ENCODE assay signal across 12 mouse cellular contexts in genomic region chr7:6143991-6144531, GRCm38 (mm10). TPM values are rescaled to one million over a fixed set of nuclear protein-coding genes. Genes with fewer than 3 reads are reported as not detected.
DNase-seq lines count a peak whose midpoint lies in the region; ATAC-seq and TF ChIP-seq lines count a peak whose summit lies in the region.
"Had no signal": no experiment of that assay in that cellular context is flagged by ENCODE, and none has a peak within 500 bp of the region (broad histone marks: within the 10 kb centered on the region; RNA-seq: fewer than 3 reads in every experiment).

No protein-coding gene starts in this region.

- peaks cover 28% of the 10 kb centered on the region for H3K36me3 ChIP-seq in heart, embryonic 14.5 days (ENCODE audit: control insufficient read depth, insufficient read depth, low read length)
- peaks cover 6% of the 10 kb centered on the region; the same call in 1 of the 2 replicates for H3K36me3 ChIP-seq in neural tube, embryonic 15.5 days
- peaks cover 26% of the 10 kb centered on the region for H3K36me3 ChIP-seq in liver, embryonic 12.5 days
- 0 out of 2 replicates have a peak, but pooled peaks cover 3% of the 10 kb centered on the region for H3K36me3 ChIP-seq in stomach, postnatal 0 days (ENCODE audit: control insufficient read depth, insufficient read depth, low read length)

- peak; percentile 68; the same call in 1 of the 2 replicates for ATAC-seq in heart, embryonic 14.5 days (ENCODE audit: insufficient number of reproducible peaks, insufficient read depth, low FRiP score, low read depth)
- ATAC-seq in neural tube, embryonic 15.5 days (ENCODE audit: low FRiP score): 0 out of 2 replicates have a peak, but pooled peaks have one; percentile 11
- ATAC-seq in liver, embryonic 12.5 days: peak; percentile 45
- no peak for ATAC-seq in stomach, postnatal 0 days (ENCODE audit: low FRiP score, low TSS enrichment)

- TF ChIP-seq EP300 in stomach, postnatal 0 days (optimal IDR thresholded peaks at IDR 0.05): no peak

- no peak overlapping the region for H3K4me3 ChIP-seq in heart, embryonic 14.5 days (ENCODE audit: control insufficient read depth in 1 of 2, insufficient read depth in 1 of 2, low read depth in 1 of 2, low read length in 2 of 2)
- H3K4me3 ChIP-seq in neural tube, embryonic 15.5 days (replicated peaks): no peak overlapping the region
- H3K4me3 ChIP-seq in liver, embryonic 12.5 days: no peak overlapping the region
- no peak overlapping the region for H3K4me3 ChIP-seq in stomach, postnatal 0 days (ENCODE audit: low read depth, low read length)
- H3K4me3 ChIP-seq: embryonic facial prominence, embryonic 12.5 days; limb, embryonic 15.5 days had no signal

- no peak for DNase-seq in heart, adult 11 months
- no peak for DNase-seq in neural tube, embryonic 10.5 days (ENCODE audit: extremely low spot score, low spot score)
- no peak for DNase-seq in stomach, postnatal 0 days (ENCODE audit: low spot score)
- DNase-seq in thymus, postnatal 14 days: no peak
- DNase-seq in urinary bladder, postnatal 10 days (ENCODE audit: low spot score): no peak

- H3K27ac ChIP-seq in heart, embryonic 14.5 days (replicated peaks in 1 of 2; ENCODE audit: control insufficient read depth in 1 of 2, insufficient read depth in 1 of 2, low read depth in 2 of 2, low read length in 2 of 2): peak overlapping the region; percentile 9 to 79
- H3K27ac ChIP-seq in neural tube, embryonic 15.5 days (replicated peaks): 0 out of 2 replicates have a peak overlapping the region, but pooled peaks have one; percentile 20
- 0 out of 2 replicates have a peak overlapping the region, but pooled peaks have one; percentile 13 for H3K27ac ChIP-seq in liver, embryonic 12.5 days
- peak overlapping the region; percentile 30; the same call in 1 of the 2 replicates for H3K27ac ChIP-seq in stomach, postnatal 0 days (replicated peaks)
- H3K27ac ChIP-seq: embryonic facial prominence, embryonic 12.5 days; limb, embryonic 15.5 days had no signal

- H3K4me1 ChIP-seq in heart, embryonic 14.5 days (ENCODE audit: control insufficient read depth in 2 of 2, insufficient read depth in 2 of 2, low read length in 2 of 2): peaks cover 45 to 68% of the 10 kb centered on the region in 2 experiments
- peaks cover 36% of the 10 kb centered on the region for H3K4me1 ChIP-seq in neural tube, embryonic 15.5 days
- H3K4me1 ChIP-seq in liver, embryonic 12.5 days: peaks cover 53% of the 10 kb centered on the region
- peaks cover 16% of the 10 kb centered on the region; the same call in 1 of the 2 replicates for H3K4me1 ChIP-seq in stomach, postnatal 0 days (replicated peaks; ENCODE audit: control insufficient read depth, insufficient read depth)
- H3K4me1 ChIP-seq: embryonic facial prominence, embryonic 12.5 days had no signal

- H3K9ac ChIP-seq in heart, embryonic 14.5 days (ENCODE audit: low read length): peak overlapping the region; percentile 41; the same call in 1 of the 2 replicates
- no peak overlapping the region for H3K9ac ChIP-seq in neural tube, embryonic 15.5 days (replicated peaks)
- H3K9ac ChIP-seq in liver, embryonic 12.5 days: no peak overlapping the region
- H3K9ac ChIP-seq in stomach, postnatal 0 days (ENCODE audit: low read length): no peak overlapping the region
- H3K9ac ChIP-seq: embryonic facial prominence, embryonic 12.5 days; limb, embryonic 15.5 days had no signal

- 23% methylated on average over 2 of the region's 2 CpGs for WGBS in heart, embryonic 14.5 days
- WGBS in neural tube, embryonic 15.5 days: 73% methylated on average over 2 of the region's 2 CpGs
- 40% methylated on average over 2 of the region's 2 CpGs for WGBS in liver, embryonic 12.5 days (ENCODE audit: insufficient replicate concordance)
- 34% methylated on average over 2 of the region's 2 CpGs for WGBS in stomach, postnatal 0 days

- TF ChIP-seq CTCF in stomach, postnatal 0 days (IDR thresholded peaks at IDR 0.05; ENCODE audit: low read depth): no peak

- H3K4me2 ChIP-seq in heart, embryonic 14.5 days (ENCODE audit: low read length): peak overlapping the region; percentile 9
- no peak overlapping the region for H3K4me2 ChIP-seq in neural tube, embryonic 15.5 days
- H3K4me2 ChIP-seq in liver, embryonic 12.5 days: no peak overlapping the region
- no peak overlapping the region for H3K4me2 ChIP-seq in stomach, postnatal 0 days (replicated peaks; ENCODE audit: low read depth)
- H3K4me2 ChIP-seq: embryonic facial prominence, embryonic 12.5 days; limb, embryonic 15.5 days had no signal

- no peaks in the 10 kb centered on the region for H3K9me3 ChIP-seq in heart, embryonic 14.5 days (ENCODE audit: control insufficient read depth, low read length)
- H3K9me3 ChIP-seq in neural tube, embryonic 15.5 days (replicated peaks): no peaks in the 10 kb centered on the region
- H3K9me3 ChIP-seq in liver, embryonic 12.5 days (replicated peaks): no peaks in the 10 kb centered on the region
- H3K9me3 ChIP-seq in stomach, postnatal 0 days (ENCODE audit: control insufficient read depth, low read length): no peaks in the 10 kb centered on the region
- H3K9me3 ChIP-seq: embryonic facial prominence, embryonic 12.5 days; limb, embryonic 15.5 days had no signal

- no peaks in the 10 kb centered on the region for H3K27me3 ChIP-seq in heart, embryonic 14.5 days (ENCODE audit: control insufficient read depth, insufficient read depth, low read length)
- H3K27me3 ChIP-seq in neural tube, embryonic 15.5 days (replicated peaks): no peaks in the 10 kb centered on the region
- no peaks in the 10 kb centered on the region for H3K27me3 ChIP-seq in liver, embryonic 12.5 days (replicated peaks)
- H3K27me3 ChIP-seq in stomach, postnatal 0 days (ENCODE audit: control insufficient read depth, insufficient read depth, low read length): no peaks in the 10 kb centered on the region
- H3K27me3 ChIP-seq: embryonic facial prominence, embryonic 12.5 days; limb, embryonic 15.5 days had no signal

RNA-seq across cellular contexts. Expression of gene Zfp787, which starts 11.7 kb away (rescaled TPM):
- polyA plus RNA-seq in heart, embryonic 14.5 days (2014; fragmentation: Nextera tagmentation; extraction: Ambion mirVana): 11.8 and 12.2 TPM in 2 replicates
- polyA plus RNA-seq in neural tube, embryonic 15.5 days (2015; fragmentation: Nextera tagmentation; extraction: Ambion mirVana): 26.0 and 28.6 TPM in 2 replicates
- polyA plus RNA-seq in liver, embryonic 12.5 days (2016; fragmentation: Nextera tagmentation; extraction: Ambion mirVana): 17.3 and 18.0 TPM in 2 replicates
- 36.9 and 41.2 TPM in 2 replicates for polyA plus RNA-seq in stomach, postnatal 0 days (2015; fragmentation: Nextera tagmentation; extraction: Ambion mirVana)

RNA-seq across cellular contexts. Expression of gene Zfp444, which starts 28.0 kb away (rescaled TPM):
- 29.3 and 31.4 TPM in 2 replicates for polyA plus RNA-seq in heart, embryonic 14.5 days (2014; fragmentation: Nextera tagmentation; extraction: Ambion mirVana)
- 80.3 and 86.4 TPM in 2 replicates for polyA plus RNA-seq in neural tube, embryonic 15.5 days (2015; fragmentation: Nextera tagmentation; extraction: Ambion mirVana)
- polyA plus RNA-seq in liver, embryonic 12.5 days (2016; fragmentation: Nextera tagmentation; extraction: Ambion mirVana): 25.5 and 26.3 TPM in 2 replicates
- polyA plus RNA-seq in stomach, postnatal 0 days (2015; fragmentation: Nextera tagmentation; extraction: Ambion mirVana): 23.7 and 25.3 TPM in 2 replicates

RNA-seq across cellular contexts. Expression of gene Galp, which starts 52.8 kb away (rescaled TPM):
- not detected in 2 replicates for polyA plus RNA-seq in heart, embryonic 14.5 days (2014; fragmentation: Nextera tagmentation; extraction: Ambion mirVana)
- polyA plus RNA-seq in neural tube, embryonic 15.5 days (2015; fragmentation: Nextera tagmentation; extraction: Ambion mirVana): not detected in 2 replicates
- polyA plus RNA-seq in liver, embryonic 12.5 days (2016; fragmentation: Nextera tagmentation; extraction: Ambion mirVana): not detected in 2 replicates
- not detected in 2 replicates for polyA plus RNA-seq in stomach, postnatal 0 days (2015; fragmentation: Nextera tagmentation; extraction: Ambion mirVana)
- polyA plus RNA-seq: embryonic facial prominence, embryonic 12.5 days; intestine, embryonic 14.5 days; limb, embryonic 15.5 days; thymus, postnatal 0 days had no signal
